Mouse (Mus musculus) intestine, embryonic 15.5 days (tissue): ENCODE measurements at regions not wholly inside any gene's neighbourhood (a gene's known extent, or its start where the extent isn't known, plus 50 kb on each side); places are given as distances from the start of the nearest gene placed in this dataset.

ENCODE experiments used
- ATAC-seq: fragments of 200-750 bp; cut with Nextera tagmentation; 2 replicates; pipeline ENCODE4 v1.8.0; 2017; ENCODE audit warnings: moderate TSS enrichment, moderate library complexity
- H3K27ac ChIP-seq: fragments of 300-500 bp; sonication (generic); 2 replicates; pipeline ENCODE4 v1.5.1; 2015; ENCODE audit warnings: mild to moderate bottlenecking, inconsistent platforms
- H3K27me3 ChIP-seq: fragments of 300-500 bp; sonication (generic); replicated peaks from 2 replicates; pipeline ENCODE4 v1.6.1; 2015; ENCODE audit warnings: inconsistent platforms
- H3K36me3 ChIP-seq: fragments of 300-500 bp; sonication (generic); 2 replicates; pipeline ENCODE4 v1.6.1; 2015; ENCODE audit warnings: inconsistent platforms
- H3K4me1 ChIP-seq: fragments of 300-500 bp; sonication (generic); replicated peaks from 2 replicates; pipeline ENCODE4 v1.6.1; 2015; ENCODE audit warnings: inconsistent platforms
- H3K4me2 ChIP-seq: fragments of 300-500 bp; sonication (generic); replicated peaks from 2 replicates; pipeline ENCODE4 v1.6.1; 2015; ENCODE audit warnings: mild to moderate bottlenecking, inconsistent platforms
- H3K4me3 ChIP-seq: fragments of 300-500 bp; sonication (generic); replicated peaks from 2 replicates; pipeline ENCODE4 v1.5.1; 2015; ENCODE audit warnings: inconsistent platforms
- H3K9ac ChIP-seq: fragments of 300-500 bp; sonication (generic); 2 replicates; pipeline ENCODE4 v1.6.1; 2015; ENCODE audit warnings: inconsistent platforms
- H3K9me3 ChIP-seq: fragments of 300-500 bp; sonication (generic); 2 replicates; pipeline ENCODE4 v1.6.1; 2016; ENCODE audit warnings: inconsistent platforms
- WGBS: fragments of 180-500 bp; shearing (Covaris S2); methylation state at CpG from one replicate; pipeline ENCODE4 v1.1.7; 2015; 5-methylcytosine and 5-hydroxymethylcytosine counted together

- peak; percentile 56; the same call in 1 of the 2 replicates for ATAC-seq
- Histone ChIP-seq H3K4me3 (no peak overlapping the region), H3K4me2 (no peak overlapping the region), H3K9me3 (no peaks in the 10 kb centered on the region), H3K27ac (no peak overlapping the region), H3K36me3 (no peaks in the 10 kb centered on the region), H3K4me1 (no peaks in the 10 kb centered on the region), H3K27me3 (no peaks in the 10 kb centered on the region), H3K9ac (no peak overlapping the region)
- 63% methylated on average over 7 of the region's 7 CpGs for WGBS
Observed at GRCm38 (mm10) chr12:54276978-54277537, 73.4 kb upstream of the Egln3 start.

- WGBS = 81% methylated on average over 4 of the region's 4 CpGs
- ATAC-seq = no peak
Observed at GRCm38 (mm10) chr12:54273506-54273905, 69.8 kb upstream of the Egln3 start.

DNA sequence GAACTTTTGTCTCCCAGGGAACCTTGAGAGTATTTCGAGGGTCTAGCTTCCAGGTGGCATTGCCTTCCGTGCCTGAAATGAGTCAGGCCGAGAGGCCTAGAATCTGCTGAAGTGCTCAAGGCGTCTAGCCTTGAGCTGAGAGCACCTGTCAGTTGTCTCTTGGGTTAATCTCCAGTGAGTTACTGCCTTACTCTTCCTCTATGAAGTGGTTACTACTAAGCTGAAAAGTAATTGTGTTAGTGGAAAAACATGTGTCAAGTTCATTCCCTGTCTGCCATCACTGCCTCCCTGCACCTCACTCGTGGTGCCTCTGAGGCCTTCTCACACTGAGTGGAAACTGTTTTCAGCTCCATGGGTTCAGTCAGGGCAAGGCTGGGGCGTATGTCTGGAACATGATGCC, 69.0 kb upstream of the Egln3 start:
- Histone ChIP-seq H3K36me3 (no peaks in the 10 kb centered on the region), H3K9ac (no peak overlapping the region), H3K27me3 (no peaks in the 10 kb centered on the region), H3K4me1 (no peaks in the 10 kb centered on the region), H3K27ac (no peak overlapping the region), H3K4me3 (no peak overlapping the region), H3K9me3 (no peaks in the 10 kb centered on the region), H3K4me2 (no peak overlapping the region)
- no peak for ATAC-seq
- 86% methylated on average over 6 of the region's 6 CpGs for WGBS

More at GRCm38 (mm10) chr12:54273506-54273905, 69.8 kb upstream of the Egln3 start:
- no peaks in the 10 kb centered on the region for H3K4me1 ChIP-seq
- no peak overlapping the region for H3K27ac ChIP-seq
- H3K9me3 ChIP-seq = no peaks in the 10 kb centered on the region
- H3K4me3 ChIP-seq = no peak overlapping the region
- no peak overlapping the region for H3K4me2 ChIP-seq
- no peaks in the 10 kb centered on the region for H3K36me3 ChIP-seq
- no peaks in the 10 kb centered on the region for H3K27me3 ChIP-seq
- H3K9ac ChIP-seq = no peak overlapping the region

DNA sequence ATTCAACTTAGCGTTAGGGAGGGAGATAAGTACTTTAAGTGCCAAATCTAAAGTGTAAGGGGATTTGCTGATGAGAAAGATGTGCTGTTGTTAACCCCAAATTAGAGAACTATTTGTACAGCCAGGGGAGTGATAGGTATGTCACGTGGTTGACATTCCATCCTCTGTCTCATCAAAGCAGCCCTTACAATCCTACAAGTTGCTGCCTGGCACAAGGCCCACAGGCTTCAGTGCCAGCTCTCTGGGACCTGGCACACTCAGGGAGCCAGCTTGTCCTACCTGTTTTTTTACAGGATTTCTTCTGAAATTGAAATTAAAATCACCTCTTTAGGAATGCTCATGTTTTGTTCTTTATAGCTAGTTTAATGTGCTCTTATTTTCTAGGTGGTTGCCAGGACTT, 68.6 kb upstream of the Egln3 start:
- H3K4me1 ChIP-seq = no peaks in the 10 kb centered on the region
- no peak for ATAC-seq
- H3K27me3 ChIP-seq = no peaks in the 10 kb centered on the region
- no peak overlapping the region for H3K27ac ChIP-seq
- H3K4me2 ChIP-seq = no peak overlapping the region
- no peaks in the 10 kb centered on the region for H3K9me3 ChIP-seq
- H3K9ac ChIP-seq = no peak overlapping the region
- WGBS = 76% methylated on average over 2 of the region's 2 CpGs
- no peak overlapping the region for H3K4me3 ChIP-seq
- H3K36me3 ChIP-seq = no peaks in the 10 kb centered on the region

DNA sequence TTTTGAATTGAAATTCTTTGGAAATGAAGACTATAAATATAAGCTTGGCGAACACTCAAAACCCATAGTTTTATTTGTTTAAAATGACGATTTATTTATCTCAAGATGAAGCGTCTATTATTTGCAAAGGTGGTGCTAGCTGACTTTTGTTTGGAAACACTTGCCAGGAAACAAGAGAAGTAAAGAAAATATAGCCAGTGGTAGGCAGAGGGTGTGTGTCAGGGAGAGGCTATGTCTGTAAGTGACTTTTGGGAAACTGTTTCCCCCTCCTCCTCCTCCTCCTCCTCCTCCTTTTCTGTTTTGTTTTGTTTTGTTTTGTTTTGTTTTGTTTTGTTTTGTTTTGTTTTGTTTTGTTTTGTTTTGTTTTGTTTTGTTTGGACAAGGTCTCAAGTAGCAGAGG, 62.2 kb upstream of the Egln3 start:
- Histone ChIP-seq H3K27me3 (no peaks in the 10 kb centered on the region), H3K36me3 (no peaks in the 10 kb centered on the region)
- WGBS = 51% methylated on average over 3 of the region's 3 CpGs

GRCm38 (mm10) chr12:54264893-54265835, 61.5 kb upstream of the Egln3 start:
- H3K27ac ChIP-seq = no peak overlapping the region
- ATAC-seq = no peak
- no peaks in the 10 kb centered on the region for H3K9me3 ChIP-seq
- WGBS = 63% methylated on average over 14 of the region's 14 CpGs
- H3K9ac ChIP-seq = no peak overlapping the region
- H3K4me3 ChIP-seq = no peak overlapping the region
- no peaks in the 10 kb centered on the region for H3K36me3 ChIP-seq
- H3K4me2 ChIP-seq = no peak overlapping the region
- H3K27me3 ChIP-seq = no peaks in the 10 kb centered on the region
- H3K4me1 ChIP-seq = peaks cover 9% of the 10 kb centered on the region

More for the DNA sequence above, 62.2 kb upstream of the Egln3 start:
- Histone ChIP-seq H3K4me1 (peaks cover 9% of the 10 kb centered on the region), H3K9ac (no peak overlapping the region), H3K4me3 (no peak overlapping the region), H3K4me2 (no peak overlapping the region), H3K9me3 (no peaks in the 10 kb centered on the region), H3K27ac (no peak overlapping the region)
- no peak for ATAC-seq

GRCm38 (mm10) chr12:54264418-54264733, 60.7 kb upstream of the Egln3 start:
- no peak overlapping the region for H3K4me3 ChIP-seq
- H3K27ac ChIP-seq = no peak overlapping the region
- no peak overlapping the region for H3K4me2 ChIP-seq
- H3K9ac ChIP-seq = no peak overlapping the region
- ATAC-seq = peak; percentile 66
- H3K36me3 ChIP-seq = no peaks in the 10 kb centered on the region
- 39% methylated on average over 4 of the region's 4 CpGs for WGBS
- H3K4me1 ChIP-seq = peaks cover 9% of the 10 kb centered on the region
- no peaks in the 10 kb centered on the region for H3K27me3 ChIP-seq
- H3K9me3 ChIP-seq = no peaks in the 10 kb centered on the region

DNA sequence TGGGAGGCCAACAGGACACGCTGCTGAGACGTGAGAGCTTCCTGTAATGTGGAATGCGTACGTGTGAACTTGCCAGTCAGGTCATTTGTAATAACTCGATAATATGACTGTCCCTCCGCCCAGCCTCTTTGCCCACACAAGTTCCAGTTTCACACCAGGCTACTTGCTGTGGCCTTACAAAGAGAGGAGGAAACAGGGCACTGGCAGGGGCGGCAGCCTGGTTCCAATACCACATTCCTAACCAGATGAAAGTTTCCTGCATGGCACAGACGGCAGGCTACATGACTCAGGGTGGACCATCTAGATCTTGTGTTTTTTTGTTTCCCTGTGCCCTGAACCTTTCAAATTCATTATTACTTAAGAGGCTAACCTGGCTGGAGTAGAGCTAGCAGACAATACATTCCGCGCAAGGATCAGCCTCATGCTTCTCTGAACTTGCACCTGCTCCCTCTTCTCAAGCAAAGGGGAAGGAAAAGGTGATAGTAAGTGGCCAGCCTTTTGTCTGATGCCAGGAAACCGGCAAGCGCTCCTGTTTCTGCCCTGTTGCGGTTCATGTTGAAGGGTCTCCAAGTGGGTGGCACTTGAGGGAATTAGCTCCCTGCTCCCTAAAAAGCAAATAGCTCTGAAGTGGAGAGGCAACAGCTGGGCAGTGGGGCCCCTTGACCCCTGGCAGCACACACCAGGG, 60.2 kb upstream of the Egln3 start:
- H3K27ac ChIP-seq = no peak overlapping the region

GRCm38 (mm10) chr12:54262236-54263005, 58.8 kb upstream of the Egln3 start:
- H3K4me2 ChIP-seq = no peak overlapping the region
- 78% methylated on average over 11 of the region's 11 CpGs for WGBS
- H3K27ac ChIP-seq = no peak overlapping the region
- no peaks in the 10 kb centered on the region for H3K9me3 ChIP-seq
- H3K4me3 ChIP-seq = no peak overlapping the region
- H3K27me3 ChIP-seq = no peaks in the 10 kb centered on the region
- ATAC-seq = no peak
- H3K9ac ChIP-seq = no peak overlapping the region
- no peaks in the 10 kb centered on the region for H3K36me3 ChIP-seq
- H3K4me1 ChIP-seq = peaks cover 9% of the 10 kb centered on the region

More for the DNA sequence above, 60.2 kb upstream of the Egln3 start:
- peak; percentile 26 for ATAC-seq
- Histone ChIP-seq H3K4me3 (no peak overlapping the region), H3K36me3 (no peaks in the 10 kb centered on the region), H3K9me3 (no peaks in the 10 kb centered on the region), H3K27me3 (no peaks in the 10 kb centered on the region), H3K4me2 (no peak overlapping the region), H3K4me1 (peaks cover 9% of the 10 kb centered on the region), H3K9ac (no peak overlapping the region)
- WGBS = 45% methylated on average over 13 of the region's 13 CpGs

DNA sequence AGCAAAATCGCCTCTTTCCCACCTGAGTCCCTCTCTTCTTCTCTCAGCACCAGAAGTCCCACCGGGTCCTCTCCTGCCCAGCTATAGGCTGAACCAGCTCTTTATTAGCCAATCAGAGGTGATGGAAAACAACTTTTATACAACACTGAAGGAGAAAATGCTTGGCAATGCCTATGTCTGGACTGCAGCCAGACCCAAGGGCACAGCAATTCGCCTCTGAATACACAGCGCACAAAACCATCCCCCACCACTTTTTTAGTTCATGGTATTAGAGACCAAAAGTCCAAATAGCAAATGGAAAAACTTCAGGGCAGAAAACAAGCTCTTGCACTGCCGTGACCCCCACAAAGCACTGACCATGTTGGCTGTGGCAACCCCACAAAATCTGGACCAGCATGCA, 57.8 kb upstream of the Egln3 start:
- whole genome bisulfite sequencing = 89% methylated on average over 5 of the region's 5 CpGs
- no peaks in the 10 kb centered on the region for H3K9me3 ChIP-seq
- H3K9ac ChIP-seq = no peak overlapping the region
- no peak for ATAC-seq
- no peaks in the 10 kb centered on the region for H3K27me3 ChIP-seq
- H3K36me3 ChIP-seq = no peaks in the 10 kb centered on the region
- peaks cover 9% of the 10 kb centered on the region for H3K4me1 ChIP-seq
- H3K4me2 ChIP-seq = no peak overlapping the region
- H3K4me3 ChIP-seq = no peak overlapping the region
- H3K27ac ChIP-seq = no peak overlapping the region

- Histone ChIP-seq H3K4me3 (no peak overlapping the region), H3K9me3 (no peaks in the 10 kb centered on the region), H3K27me3 (no peaks in the 10 kb centered on the region), H3K27ac (no peak overlapping the region), H3K4me2 (no peak overlapping the region), H3K36me3 (no peaks in the 10 kb centered on the region), H3K4me1 (peaks cover 9% of the 10 kb centered on the region), H3K9ac (no peak overlapping the region)
- ATAC-seq = no peak
- WGBS = 67% methylated on average over 6 of the region's 6 CpGs
Observed at GRCm38 (mm10) chr12:54260502-54260901, 56.8 kb upstream of the Egln3 start.
